Mouse (Mus musculus) right cerebral cortex, postnatal 36 days (tissue): ENCODE measurements at regions not wholly inside any gene's neighbourhood (a gene's known extent, or its start where the extent isn't known, plus 50 kb on each side); places are given as distances from the start of the nearest gene placed in this dataset.

Experiments used
- DNase-seq, 2 experiments: peaks; one replicate each; pipeline ENCODE4 v3.0.0; 2022; ENCODE audit warnings: low spot score in 2 of 2, mixed read lengths in 1 of 2

DNA sequence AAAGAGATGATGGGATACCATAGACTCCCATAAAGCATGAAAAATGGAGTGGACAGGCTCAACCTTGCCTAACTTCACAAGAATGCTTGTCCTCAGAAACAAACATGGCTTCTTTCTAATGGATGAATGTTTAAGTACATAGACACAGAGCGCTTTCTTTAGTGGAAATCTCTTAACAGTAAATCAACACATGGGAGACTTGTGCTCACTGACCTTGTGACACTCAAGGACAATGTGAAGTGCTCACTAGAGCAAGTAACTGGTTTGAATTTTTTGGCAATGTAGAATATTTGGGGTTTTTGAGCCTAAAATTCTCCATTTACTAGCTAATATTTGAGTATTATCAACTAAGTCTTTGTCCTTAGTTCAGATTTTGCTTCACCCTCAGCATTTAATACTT is 88.0 kb downstream of the Tent5c start:
- no peak for DNase-seq

DNA sequence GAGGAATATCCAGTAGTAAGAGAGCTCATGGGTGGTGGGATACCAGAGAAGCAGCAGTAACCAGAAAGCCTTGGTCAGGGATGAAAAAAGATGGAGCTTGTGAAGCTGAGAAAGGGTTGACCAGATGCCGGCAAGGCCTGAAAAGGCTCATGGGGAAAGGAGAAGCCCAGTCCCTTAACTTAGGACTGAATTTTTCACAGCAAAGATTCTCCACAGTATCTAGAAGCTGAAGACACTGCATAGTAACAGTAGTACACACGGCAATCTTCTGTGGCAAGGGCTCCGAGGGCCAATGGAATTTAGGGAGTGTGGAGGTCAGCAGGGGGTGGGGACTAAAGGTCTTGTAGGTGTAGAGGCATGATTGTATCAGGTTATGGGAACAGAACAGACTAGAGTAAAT is 91.6 kb downstream of the Tent5c start:
- no peak for DNase-seq

DNA sequence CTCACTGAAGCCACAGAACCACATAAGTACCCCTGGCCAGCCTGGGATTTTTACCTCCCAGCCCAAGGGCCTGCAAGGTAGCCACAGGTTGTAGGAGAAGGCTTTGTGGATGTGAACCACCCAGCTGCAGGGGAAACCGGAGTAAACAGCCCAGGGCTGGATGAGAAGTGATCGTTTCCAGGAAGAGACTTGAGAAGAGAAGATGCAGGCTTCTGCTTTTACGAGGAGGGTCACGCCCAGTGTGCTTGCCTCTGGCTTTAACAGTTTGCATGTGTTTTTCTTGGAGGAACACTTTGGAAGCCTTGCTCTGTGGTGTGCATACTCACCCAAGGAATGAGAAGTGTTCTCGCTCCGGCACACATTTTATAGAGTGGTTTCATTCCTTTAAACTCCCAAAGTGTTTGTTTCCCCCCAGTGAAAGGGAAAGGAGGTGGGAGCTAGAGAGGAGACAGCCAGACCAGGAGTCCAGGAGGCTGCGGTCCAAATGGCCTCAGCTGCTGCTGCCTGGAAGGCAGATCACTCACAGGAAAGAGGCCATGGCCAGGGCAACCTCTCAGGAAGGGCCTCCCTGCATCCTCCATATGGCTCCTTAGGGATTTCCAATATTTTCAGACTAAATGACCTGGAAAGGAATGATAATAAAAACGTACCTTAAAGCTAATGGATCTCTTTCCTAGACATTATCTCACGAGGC is 94.1 kb downstream of the Tent5c start:
- DNase-seq: no peak

DNA sequence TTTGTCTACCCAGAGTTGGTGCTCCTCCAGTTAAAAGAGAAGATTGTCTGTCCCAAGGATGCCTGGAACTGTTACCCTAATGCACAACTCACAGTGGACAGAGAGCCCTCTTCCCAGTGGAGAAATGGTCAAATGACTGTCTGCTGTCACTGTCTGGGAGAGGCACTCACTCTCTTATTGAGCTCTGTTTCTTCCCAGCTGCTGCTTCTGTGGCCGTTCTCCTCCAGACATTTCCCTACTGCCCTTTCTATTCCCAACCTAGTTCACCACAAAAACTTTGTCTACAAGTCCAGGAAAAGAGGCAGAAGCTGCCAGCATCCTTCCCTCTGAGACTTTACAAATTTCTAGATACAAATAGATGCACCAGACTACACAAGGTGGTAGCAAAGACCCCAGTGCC is 95.2 kb downstream of the Tent5c start:
- no peak for DNase-seq

DNA sequence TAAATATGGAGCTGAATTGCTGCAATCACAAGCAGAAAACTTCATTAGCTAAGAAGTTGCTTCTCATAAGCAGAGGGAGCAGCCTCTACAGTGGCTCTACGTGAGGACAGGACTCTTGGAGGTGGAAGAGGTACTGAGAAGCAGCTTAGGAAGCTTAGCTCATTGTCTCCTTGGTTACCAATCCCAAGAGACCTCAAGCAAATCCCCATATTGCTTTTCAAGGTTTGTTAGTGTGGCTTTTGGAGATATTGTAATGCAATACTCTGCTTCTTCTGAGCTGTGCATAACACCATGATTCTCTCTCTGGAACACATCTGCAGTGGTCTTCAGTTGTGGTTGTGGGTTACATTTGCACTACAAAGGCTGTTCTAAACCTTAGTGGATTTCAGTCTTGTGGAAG is 106.9 kb downstream of the Tent5c start:
- no peak for DNase-seq

DNA sequence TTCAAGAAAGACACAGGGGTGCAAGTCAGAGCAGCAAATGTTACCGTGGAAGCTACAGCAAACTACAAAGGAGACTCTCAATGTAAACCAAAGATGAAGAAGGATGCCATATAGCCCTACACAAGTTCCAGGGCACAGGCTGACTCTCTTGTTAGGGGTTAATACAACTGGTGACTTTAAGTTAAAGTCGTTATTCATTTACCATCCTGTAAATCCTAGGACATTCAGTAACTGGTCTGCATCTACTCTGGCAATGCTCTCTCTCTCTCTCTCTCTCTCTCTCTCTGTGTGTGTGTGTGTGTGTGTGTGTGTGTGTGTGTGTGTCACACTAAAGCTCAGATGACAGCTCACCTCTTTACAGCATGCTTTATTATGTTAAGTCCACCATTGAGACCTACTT is 107.8 kb downstream of the Tent5c start:
- no peak for DNase-seq

DNA sequence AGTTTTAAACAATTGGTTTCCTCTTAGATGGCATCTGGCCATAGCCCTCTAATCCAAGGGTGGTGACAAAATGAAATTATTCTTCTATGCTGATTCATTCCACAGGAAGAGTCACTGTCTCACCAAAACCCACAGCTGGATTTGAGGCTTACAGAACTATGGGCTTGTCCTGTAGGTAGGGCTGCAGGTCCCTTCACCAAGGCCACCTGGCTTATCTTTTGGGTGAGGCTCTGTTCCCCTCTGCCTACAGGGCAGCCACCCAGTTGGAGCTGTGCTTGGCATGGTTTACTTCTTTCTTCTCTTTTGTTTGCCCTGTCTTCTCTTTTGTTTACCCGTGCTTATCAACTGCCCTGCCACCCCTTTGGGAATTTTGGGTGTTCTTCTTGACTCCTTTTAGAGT is 113.0 kb downstream of the Tent5c start:
- no peak for DNase-seq

DNA sequence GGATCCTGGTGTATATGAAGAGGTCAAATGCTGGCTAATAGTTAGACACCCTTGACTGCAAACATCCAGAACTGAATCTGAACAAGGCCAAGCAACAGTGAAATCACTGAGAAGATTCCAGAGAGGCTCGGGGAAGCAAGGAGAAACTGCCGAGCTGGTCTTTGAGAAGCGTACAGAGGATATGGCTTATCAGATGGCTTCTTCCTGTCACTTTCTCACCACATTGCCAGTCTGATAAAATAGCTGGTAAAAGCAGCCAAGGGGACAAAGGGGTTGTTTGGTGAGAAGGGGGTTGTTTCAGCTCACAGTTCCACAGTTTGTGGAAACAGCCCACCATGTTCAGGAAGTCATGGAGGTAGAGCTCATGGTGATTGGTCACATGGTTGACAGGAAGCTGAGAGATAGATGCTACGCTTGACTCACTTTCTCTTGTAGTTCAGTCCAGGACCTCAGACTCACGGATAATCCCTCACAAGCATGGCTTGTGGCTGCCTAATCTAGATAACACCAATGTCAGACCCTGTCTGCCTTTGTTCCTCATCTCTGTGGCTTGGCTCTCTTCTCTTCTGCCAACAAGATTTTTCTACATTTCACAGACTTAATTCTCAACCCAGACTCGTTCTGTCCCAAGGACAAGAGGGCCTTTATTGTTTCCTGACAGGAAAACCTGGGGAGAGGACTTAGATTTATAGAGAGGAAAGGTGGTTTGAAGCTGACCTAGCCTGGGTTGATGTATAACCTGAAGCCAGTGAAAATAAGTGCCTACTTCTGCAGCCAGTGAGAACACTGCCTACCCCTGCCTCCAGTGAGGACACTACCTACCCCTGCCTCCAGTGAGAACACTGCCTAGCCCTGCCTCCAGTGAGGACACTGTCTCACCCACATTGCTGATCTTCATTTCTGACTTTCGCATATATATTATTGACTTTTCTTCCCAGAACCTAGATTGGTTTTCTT is 122.0 kb downstream of the Tent5c start:
- no peak for DNase-seq

DNA sequence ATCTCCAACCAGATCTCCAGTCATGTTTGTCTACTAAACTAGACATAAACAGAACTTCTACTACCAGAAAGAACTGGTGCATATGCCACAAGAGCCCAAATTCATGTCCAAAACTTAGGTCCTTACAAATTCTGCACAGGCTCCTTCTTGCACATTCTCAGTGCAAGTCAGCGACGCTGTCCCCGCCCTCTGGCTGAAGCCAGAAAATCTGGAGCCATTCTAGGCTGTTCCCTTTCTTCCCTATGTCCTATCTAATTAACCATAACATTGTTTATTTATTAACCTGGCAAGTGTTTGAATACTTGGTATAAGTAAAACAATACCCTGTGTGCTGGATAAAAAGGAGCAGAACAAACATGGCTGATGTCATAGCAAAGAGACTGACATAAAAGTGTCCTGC is 122.7 kb downstream of the Tent5c start:
- no peak for DNase-seq

DNA sequence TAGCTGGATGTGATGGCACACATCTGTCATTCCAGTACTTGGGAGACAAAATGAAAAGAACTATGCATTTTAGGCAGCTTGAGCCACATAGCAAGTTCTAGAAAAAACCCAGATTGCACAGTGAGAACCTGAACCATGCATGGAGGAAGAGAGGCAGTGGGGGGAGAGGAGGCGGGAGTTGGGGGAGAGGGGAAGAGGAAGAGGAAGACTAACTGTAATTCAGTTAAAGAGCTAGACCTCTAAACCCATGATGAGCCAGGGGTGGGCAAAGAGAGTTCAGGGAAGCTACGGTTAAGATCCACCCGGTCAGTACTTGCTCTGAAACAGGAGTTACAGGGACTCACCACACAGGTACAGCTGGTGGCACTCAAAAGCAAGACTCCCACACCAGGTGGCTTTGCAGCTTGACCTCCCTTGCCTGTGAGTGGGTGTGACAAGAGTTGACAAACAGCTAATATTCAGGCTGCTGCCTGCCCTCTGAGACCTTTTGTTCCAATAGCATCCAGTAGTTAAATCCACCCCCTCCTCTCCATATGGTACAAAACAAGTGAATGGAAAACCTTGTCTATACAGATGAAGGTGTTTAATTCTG is 123.7 kb downstream of the Tent5c start:
- DNase-seq: no peak

DNA sequence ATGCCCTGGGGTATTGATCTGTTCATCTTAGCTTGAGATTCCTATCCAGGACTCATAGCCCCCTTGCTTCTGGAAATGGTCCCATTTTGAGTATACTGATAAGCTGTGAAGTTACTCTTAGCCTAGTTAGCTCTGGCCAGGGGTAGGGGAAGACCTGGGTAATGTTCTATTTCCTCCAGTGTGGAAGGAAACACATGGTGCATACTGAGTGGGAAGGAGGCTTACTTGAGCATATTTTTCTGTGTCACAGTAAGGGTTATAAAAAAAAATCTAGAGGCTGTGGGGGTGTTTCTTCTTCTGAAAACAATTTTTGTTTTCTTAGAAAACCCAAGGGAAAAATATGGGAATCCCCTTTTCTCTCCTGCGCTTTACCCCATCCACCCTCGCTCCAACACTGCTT is 124.4 kb downstream of the Tent5c start:
- peak in 1 of 2 experiments; percentile 12 for DNase-seq

DNA sequence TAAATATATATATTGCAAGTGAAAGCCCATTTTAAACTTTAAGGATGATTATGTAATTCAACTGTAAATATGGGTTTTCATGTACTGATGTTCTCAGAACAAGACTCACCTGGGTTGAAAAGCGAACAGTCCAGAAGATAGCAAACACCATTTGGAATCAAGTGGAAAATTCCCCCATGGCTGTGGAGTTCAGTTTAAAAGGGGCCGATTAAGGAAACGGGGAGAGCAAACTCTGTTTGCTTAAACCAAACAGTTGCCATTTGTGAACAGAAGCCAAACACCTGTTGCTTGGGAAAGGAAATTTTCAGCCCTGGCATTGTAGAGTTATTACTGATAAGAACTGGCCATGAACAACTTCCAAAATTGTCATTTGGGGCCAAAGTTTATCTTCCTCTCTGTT is 126.1 kb downstream of the Tent5c start:
- no peak for DNase-seq

DNA sequence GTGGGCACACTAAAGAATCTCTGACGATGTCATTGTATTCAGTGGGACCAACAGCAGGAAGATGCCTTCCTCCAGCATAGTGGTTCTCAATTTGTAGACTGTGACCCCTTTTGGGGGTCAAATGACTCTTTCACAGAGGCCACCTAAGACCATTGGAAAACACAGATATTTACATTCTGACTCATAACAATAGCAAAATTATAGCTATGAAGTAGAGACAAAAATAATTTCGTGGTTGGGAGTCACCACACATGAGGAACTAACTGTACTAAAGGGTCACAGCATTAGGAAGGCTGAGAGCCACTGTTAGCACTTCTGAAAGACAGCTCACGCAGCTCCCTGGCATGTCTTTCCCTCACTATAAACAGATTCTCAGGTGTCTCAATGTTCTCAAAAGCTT is 129.1 kb downstream of the Tent5c start:
- no peak for DNase-seq

DNA sequence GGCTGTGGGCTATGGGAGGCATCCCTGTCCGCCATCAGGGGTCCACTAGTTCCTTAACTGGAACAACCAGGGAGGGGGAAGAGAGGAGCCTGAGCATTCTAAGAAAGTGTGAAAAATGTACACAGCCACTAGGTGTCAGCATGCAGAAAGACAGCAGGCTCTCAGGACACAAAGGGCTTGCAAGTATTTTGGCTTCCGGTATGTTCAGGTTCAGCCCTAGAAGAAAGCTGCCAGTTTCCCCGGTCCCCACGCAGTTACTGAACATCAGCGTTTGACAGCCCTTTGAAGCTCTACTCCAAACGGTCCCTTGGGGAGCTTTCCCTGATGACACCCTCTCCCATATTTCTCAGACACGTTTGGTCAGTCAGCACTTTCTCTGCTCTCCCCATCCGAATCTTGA is 130.1 kb downstream of the Tent5c start:
- peak in 1 of 2 experiments; percentile 52 for DNase-seq

DNA sequence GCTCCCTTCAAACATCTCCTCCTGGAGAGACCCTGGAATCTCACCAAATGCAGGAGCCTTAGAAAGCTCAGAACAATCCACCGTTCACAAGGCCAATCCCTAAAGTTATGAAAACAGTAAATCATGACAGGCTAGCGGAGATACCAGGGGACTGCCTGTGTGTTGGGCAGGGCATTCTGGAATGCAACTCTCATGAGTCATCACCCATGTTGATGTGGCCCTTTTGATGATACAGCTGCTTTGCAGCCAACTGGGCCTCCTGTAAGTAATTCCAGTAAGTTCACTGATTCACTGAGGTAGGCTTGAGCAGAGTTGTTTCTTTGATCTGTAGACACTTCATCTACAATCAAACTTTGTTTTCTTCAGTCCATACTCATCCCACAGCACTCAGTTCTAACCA is 155.6 kb downstream of the Tent5c start:
- no peak for DNase-seq

DNA sequence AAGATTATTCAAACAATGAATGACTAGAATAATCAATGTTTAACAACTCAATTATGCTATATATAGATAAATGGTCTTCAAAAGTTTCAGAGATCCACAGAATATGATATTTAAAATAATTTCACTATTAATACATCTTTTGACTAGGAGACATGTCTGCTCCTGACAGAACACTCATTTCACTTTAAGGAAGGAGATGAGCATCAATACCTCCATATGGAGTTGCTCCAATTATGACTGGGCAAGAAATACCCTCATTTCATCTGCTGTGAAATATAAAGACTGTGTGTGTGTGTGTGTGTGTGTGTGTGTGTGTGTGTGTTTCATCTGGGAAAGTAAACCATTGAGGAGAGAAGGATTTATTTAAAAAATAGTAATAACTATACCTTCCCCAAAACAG is 156.2 kb upstream of the Wdr3 start:
- no peak for DNase-seq

DNA sequence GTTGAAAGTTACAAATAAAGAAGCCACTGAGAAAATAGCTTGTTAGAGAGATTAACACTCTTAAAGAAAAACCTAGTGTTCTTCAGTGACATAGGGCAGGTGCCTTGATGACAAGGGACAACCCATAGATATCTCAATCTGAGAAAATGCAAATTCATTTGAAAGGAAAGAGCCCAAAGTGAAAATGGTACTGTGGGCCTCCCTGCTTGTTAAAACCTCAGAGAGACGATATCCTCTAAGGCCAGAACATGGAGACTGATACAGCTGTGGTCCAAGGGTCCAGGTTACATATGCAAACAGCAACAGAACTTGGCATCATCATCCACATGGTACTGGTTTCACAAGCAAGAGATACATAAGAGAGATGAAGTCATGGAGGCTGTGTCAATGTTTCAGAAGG is 125.6 kb upstream of the Wdr3 start:
- no peak for DNase-seq

DNA sequence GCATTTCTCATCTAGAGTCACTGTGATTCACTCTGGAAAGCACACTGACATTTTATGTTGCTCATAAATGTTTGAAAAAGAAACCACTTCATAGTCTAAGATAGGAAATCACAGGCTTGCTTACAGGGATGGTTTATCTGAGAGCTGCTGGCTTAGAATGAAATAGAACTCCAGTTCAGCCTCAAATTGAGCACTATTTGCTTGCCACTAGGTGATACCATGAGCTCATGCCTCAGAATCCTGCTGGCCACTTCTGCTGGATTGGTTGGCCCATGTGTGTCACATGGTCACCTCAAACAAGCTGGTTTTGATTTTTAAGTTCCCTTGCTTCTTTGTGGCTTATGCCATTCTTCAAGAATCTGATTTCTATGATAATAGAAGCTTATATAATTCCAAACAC is 104.8 kb upstream of the Wdr3 start:
- DNase-seq: no peak

DNA sequence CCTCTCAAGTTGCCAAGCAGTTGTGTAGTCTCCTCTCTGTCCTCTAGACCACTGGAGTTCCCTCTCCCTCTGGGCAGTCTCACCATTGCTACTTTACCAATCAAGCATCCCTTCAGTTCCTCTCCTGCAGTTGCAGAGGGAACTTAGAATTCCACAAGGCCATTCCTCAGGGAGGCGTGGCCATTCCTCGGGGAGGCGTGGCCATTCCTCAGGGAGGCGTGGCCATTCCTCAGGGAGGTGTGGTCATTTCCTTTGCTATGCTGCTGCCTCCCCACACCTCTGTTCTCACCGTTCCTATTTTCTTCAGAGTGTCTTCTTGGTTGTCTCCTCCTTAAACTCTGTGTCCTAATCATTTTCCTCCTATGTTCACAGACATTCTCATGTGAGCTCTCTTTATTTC is 102.8 kb upstream of the Wdr3 start:
- DNase-seq: no peak
